Mouse (Mus musculus): ENCODE data around the gene Syncrip. TPM values are rescaled to one million over a fixed set of nuclear protein-coding genes. Genes with fewer than 3 reads are reported as not detected.
"Not testable (repeated sequence)": the region's sequence is repeated elsewhere in the genome, so short reads cannot be mapped to it uniquely, and the experiment has no call there.

Gene Syncrip
- polyA plus RNA-seq, 1 experiment from 2014 or later: 151 TPM

GRCm38 (mm10) chr9:88482829-88483396 is 539 bp upstream of the Syncrip start:
- Histone ChIP-seq H3K27me3 (ENCODE audit: insufficient read depth, low read length) (no peaks in the 10 kb centered on the region), H3K36me3 (ENCODE audit: insufficient read depth) (peaks cover 17% of the 10 kb centered on the region), H3K27ac (ENCODE audit: low read depth) (peak overlapping the region; percentile 99), H3K4me3 (ENCODE audit: low read depth, low read length) (peak overlapping the region; percentile 98), H3K9me3 (ENCODE audit: low read depth, low read length) (no peaks in the 10 kb centered on the region), H3K9ac (peak overlapping the region; percentile 89), H3K4me2 (peak overlapping the region; percentile 56), H3K4me1 (ENCODE audit: insufficient read depth) (peaks cover 13% of the 10 kb centered on the region)
- no peak for ATAC-seq (ENCODE audit: insufficient read depth)
- TF ChIP-seq CTCF (IDR thresholded peaks at IDR 0.05; ENCODE audit: low read depth): no peak
- 0% methylated on average over 47 of the region's 52 CpGs for WGBS
- peak; percentile 81 for DNase-seq

DNA sequence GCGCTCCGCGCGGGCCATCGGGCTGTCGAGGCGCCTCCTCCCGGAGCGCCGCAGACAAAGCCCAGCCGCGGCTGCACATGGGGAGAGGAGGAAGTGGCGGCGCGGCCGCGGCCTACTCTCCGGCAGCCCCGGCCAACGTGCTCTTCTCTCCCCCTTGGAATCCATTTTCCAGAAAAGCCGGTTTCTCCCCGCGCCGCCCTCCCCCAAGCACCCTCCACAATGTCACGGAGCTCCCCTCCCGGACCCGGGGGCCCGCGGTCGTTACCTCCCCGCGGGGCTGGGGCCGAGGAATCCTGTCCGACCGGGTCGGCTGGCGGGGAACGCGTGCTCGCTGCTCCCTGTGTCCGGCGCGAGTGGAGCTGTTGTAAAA is 598 bp downstream of the Syncrip start:
- Histone ChIP-seq H3K4me1 (ENCODE audit: insufficient read depth) (peaks cover 13% of the 10 kb centered on the region), H3K27me3 (ENCODE audit: insufficient read depth, low read length) (no peaks in the 10 kb centered on the region), H3K4me3 (ENCODE audit: low read depth, low read length) (peak overlapping the region; percentile 98), H3K9me3 (ENCODE audit: low read depth, low read length) (no peaks in the 10 kb centered on the region), H3K27ac (ENCODE audit: low read depth) (peak overlapping the region; percentile 99), H3K36me3 (ENCODE audit: insufficient read depth) (peaks cover 27% of the 10 kb centered on the region), H3K9ac (peak overlapping the region; percentile 99), H3K4me2 (peak overlapping the region; percentile 88)
- 0% methylated on average over 29 of the region's 43 CpGs for WGBS
- DNase-seq: no peak
- TF ChIP-seq CTCF (IDR thresholded peaks at IDR 0.05; ENCODE audit: low read depth): no peak
- ATAC-seq (ENCODE audit: insufficient read depth): peak; percentile 4; the same call in 1 of the 2 replicates

DNA sequence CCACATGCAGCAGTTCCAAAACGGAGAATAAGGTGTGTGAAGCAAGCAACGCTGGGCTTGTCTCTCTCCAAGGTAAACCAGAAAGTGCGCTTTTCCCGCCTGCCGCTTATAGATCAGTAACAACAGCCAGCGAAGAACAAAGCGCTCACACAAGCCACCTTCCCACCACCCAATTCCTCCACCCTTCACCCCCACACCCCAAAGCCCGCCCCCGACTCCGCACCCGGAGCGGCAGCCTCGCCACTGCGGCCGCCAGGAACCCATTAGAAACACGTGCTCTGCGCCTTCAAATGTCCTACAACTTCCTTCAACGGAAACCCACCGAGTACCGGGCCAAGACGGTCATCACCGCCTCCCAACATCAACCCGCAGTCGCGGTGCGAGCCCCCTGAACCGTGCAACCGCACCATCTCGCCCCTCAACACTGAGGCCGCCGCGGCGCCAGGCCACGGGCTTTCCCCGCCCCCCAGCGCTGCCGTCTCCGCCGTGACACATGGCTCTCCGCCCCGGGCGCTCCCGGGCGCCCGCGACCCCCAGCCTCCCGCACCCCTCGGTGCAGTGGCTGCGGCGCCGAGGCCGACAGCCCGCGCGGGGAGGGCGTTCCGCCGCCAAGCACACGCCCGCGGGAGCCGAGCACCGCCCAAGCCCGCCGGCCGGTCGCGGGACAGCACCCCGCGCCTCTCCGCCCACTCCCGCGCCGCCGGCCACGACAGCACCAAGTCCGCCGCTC is 1.1 kb downstream of the Syncrip start:
- peak overlapping the region; percentile 99 for H3K9ac ChIP-seq
- DNase-seq (peak; percentile 57), ATAC-seq (ENCODE audit: insufficient read depth) (no peak; the same call in 1 of the 2 replicates)
- peak overlapping the region; percentile 98 for H3K4me3 ChIP-seq (ENCODE audit: low read depth, low read length)
- peak overlapping the region; percentile 88 for H3K4me2 ChIP-seq
- peaks cover 32% of the 10 kb centered on the region for H3K36me3 ChIP-seq (ENCODE audit: insufficient read depth)
- H3K27me3 ChIP-seq (ENCODE audit: insufficient read depth, low read length): no peaks in the 10 kb centered on the region
- H3K27ac ChIP-seq (ENCODE audit: low read depth): peak overlapping the region; percentile 99
- peaks cover 13% of the 10 kb centered on the region for H3K4me1 ChIP-seq (ENCODE audit: insufficient read depth)
- TF ChIP-seq CTCF (IDR thresholded peaks at IDR 0.05; ENCODE audit: low read depth): no peak
- under 1% methylated on average over 67 of the region's 78 CpGs for WGBS
- no peaks in the 10 kb centered on the region for H3K9me3 ChIP-seq (ENCODE audit: low read depth, low read length)

DNA sequence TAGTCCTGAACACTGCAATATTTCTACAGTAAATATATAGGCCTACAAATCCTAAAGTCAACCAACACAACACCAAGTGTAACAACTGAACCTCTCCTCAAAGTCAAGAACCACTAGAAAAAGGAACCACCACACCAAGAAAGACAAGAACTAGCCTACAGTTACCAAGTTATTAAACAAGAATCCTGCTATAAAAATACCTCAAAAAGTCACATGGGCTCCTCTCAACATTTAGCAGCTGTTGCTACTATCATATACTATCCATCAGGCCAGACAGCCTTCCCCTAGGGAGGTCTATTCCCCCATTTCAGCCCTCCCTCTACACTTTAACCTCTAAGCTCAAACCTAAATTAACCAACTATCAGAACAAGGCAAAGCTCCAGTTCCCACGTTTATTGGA is 2.3 kb downstream of the Syncrip start:
- WGBS: 3% methylated on average over 1 of the region's 1 CpGs

DNA sequence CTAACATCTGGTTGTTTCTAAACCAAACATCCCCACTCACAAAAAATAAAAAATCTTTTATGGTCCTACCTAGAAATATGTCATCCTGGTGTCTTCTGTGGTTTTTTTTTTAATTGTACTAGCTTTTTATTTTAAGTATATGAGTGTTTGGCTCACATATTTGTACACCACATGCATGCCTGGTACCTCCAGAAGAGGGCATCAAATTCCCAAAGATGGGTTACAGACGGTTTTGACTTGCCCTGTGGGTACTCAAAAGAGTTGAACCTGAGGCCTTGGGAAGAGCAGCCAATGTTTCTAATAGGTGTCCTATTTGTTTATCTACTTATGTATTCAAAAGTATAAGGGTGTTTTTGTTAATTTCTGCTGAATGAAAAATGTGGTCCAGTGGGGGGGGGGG is 6.2 kb downstream of the Syncrip start:
- no peak overlapping the region for H3K4me3 ChIP-seq (ENCODE audit: low read depth, low read length)

More for the DNA sequence above, 2.3 kb downstream of the Syncrip start:
- H3K9ac ChIP-seq: peak overlapping the region; percentile 99
- peak overlapping the region; percentile 98 for H3K4me3 ChIP-seq (ENCODE audit: low read depth, low read length)
- H3K9me3 ChIP-seq (ENCODE audit: low read depth, low read length): no peaks in the 10 kb centered on the region
- peaks cover 13% of the 10 kb centered on the region for H3K4me1 ChIP-seq (ENCODE audit: insufficient read depth)
- peak overlapping the region; percentile 88 for H3K4me2 ChIP-seq
- ATAC-seq (ENCODE audit: insufficient read depth) (no peak), DNase-seq (peak; percentile 17)
- H3K27ac ChIP-seq (ENCODE audit: low read depth): no peak overlapping the region
- no peak for TF ChIP-seq CTCF (IDR thresholded peaks at IDR 0.05; ENCODE audit: low read depth)
- peaks cover 42% of the 10 kb centered on the region for H3K36me3 ChIP-seq (ENCODE audit: insufficient read depth)
- no peaks in the 10 kb centered on the region for H3K27me3 ChIP-seq (ENCODE audit: insufficient read depth, low read length)

DNA sequence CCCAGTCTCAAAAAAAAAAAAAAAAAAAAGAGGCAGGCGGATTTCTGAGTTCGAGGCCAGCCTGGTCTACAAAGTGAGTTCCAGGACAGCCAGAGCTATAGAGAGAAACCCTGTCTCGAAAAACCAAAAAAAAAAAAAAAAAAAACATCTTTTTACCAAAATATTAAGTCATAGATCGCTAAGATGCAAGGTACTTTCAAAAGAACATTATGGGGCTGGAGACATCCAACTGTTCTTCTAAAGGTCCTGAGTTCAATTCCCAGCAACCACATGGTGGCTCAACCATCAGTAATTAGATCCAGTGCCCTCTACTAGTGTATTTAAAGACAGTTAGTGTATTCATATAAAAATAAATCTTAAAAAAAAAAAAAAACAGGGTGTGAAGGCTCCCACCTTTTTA is 21.4 kb downstream of the Syncrip start:
- not testable (repeated sequence) for H3K4me3 ChIP-seq (ENCODE audit: low read depth, low read length); H3K4me2 ChIP-seq; H3K27ac ChIP-seq (ENCODE audit: low read depth); DNase-seq; H3K9me3 ChIP-seq (ENCODE audit: low read depth, low read length); H3K27me3 ChIP-seq (ENCODE audit: insufficient read depth, low read length); ATAC-seq (ENCODE audit: insufficient read depth); H3K9ac ChIP-seq; H3K4me1 ChIP-seq (ENCODE audit: insufficient read depth)
- peaks cover 76% of the 10 kb centered on the region for H3K36me3 ChIP-seq (ENCODE audit: insufficient read depth)
- 89% methylated on average over 4 of the region's 4 CpGs for WGBS

More for the DNA sequence above, 6.2 kb downstream of the Syncrip start:
- no peak for ATAC-seq (ENCODE audit: insufficient read depth)
- DNase-seq: no peak
- no peaks in the 10 kb centered on the region for H3K9me3 ChIP-seq (ENCODE audit: low read depth, low read length)
- H3K4me2 ChIP-seq: no peak overlapping the region
- H3K36me3 ChIP-seq (ENCODE audit: insufficient read depth): peaks cover 73% of the 10 kb centered on the region
- no peak overlapping the region for H3K27ac ChIP-seq (ENCODE audit: low read depth)
- no peak overlapping the region for H3K9ac ChIP-seq
- TF ChIP-seq CTCF (IDR thresholded peaks at IDR 0.05; ENCODE audit: low read depth): 0 out of 2 replicates have a peak, but pooled peaks have one; percentile 18
- peaks cover 5% of the 10 kb centered on the region for H3K4me1 ChIP-seq (ENCODE audit: insufficient read depth)
- 39% methylated on average over 1 of the region's 1 CpGs for WGBS
- H3K27me3 ChIP-seq (ENCODE audit: insufficient read depth, low read length): no peaks in the 10 kb centered on the region

DNA sequence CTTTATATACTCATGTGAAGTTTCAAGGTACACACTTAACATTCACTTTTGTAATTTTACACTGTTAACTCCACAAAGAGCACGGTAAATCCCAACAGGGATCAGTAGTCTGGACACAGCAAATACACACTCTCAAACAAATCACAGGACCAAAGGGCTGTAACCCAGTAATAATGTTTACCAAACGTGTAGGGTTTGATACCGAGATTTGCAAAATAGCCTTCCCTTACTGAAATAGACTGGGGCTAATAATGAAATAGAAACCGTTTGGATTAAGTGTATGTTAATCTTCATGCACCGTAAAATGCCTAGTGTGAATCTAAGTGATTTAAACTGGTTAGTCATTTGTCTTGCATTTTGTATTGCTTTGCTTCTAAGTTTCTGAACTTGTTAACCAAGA is 42.4 kb downstream of the Syncrip start:
- no peak overlapping the region for H3K27ac ChIP-seq (ENCODE audit: low read depth)
- H3K4me2 ChIP-seq: peak overlapping the region; percentile 84
- no peaks in the 10 kb centered on the region for H3K27me3 ChIP-seq (ENCODE audit: insufficient read depth, low read length)
- WGBS: 17% methylated on average over 5 of the region's 5 CpGs
- no peaks in the 10 kb centered on the region for H3K4me1 ChIP-seq (ENCODE audit: insufficient read depth)
- DNase-seq (no peak), ATAC-seq (ENCODE audit: insufficient read depth) (no peak)
- peaks cover 8% of the 10 kb centered on the region; the same call in 1 of the 2 replicates for H3K36me3 ChIP-seq (ENCODE audit: insufficient read depth)
- H3K9ac ChIP-seq: no peak overlapping the region
- H3K4me3 ChIP-seq (ENCODE audit: low read depth, low read length): peak overlapping the region; percentile 73
- H3K9me3 ChIP-seq (ENCODE audit: low read depth, low read length): no peaks in the 10 kb centered on the region
- no peak for TF ChIP-seq CTCF (IDR thresholded peaks at IDR 0.05; ENCODE audit: low read depth)

Data from lung, embryonic 14.5 days (tissue).